ENCODE assay signal across 8 mouse cellular contexts in genomic region chr12:99885282-99885901, GRCm38 (mm10). TPM values are rescaled to one million over a fixed set of nuclear protein-coding genes. Genes with fewer than 3 reads are reported as not detected.
DNase-seq lines count a peak whose midpoint lies in the region; TF ChIP-seq lines count a peak whose summit lies in the region.

No protein-coding gene starts in this region.

- intact Hi-C loops in left cerebral cortex, adult 2 months (cut with DNase I), result no loop called here

- no peak for DNase-seq in left cerebral cortex, adult 2 months (ENCODE audit: extremely low spot score in 1 of 2, low spot score in 2 of 2)
- DNase-seq in left cerebral cortex, adult 9 months (ENCODE audit: low spot score in 2 of 2), result no peak
- DNase-seq in embryonic facial prominence, embryonic 10.5 days (ENCODE audit: low spot score), result no peak
- DNase-seq in limb, embryonic 10.5 days (ENCODE audit: low spot score), result no peak
- peak; percentile 32 for DNase-seq in retina, embryonic 14.5 days (ENCODE audit: low spot score)
- DNase-seq in gastrocnemius, postnatal 10 days, result no peak
- no peak for DNase-seq in cerebellum, adult 9-11 months
- DNase-seq in adrenal gland, postnatal 25 days, result no peak

- H3K4me1 ChIP-seq in embryonic facial prominence, embryonic 10.5 days, result peaks cover 22% of the 10 kb centered on the region
- peaks cover 31% of the 10 kb centered on the region for H3K4me1 ChIP-seq in limb, embryonic 10.5 days

- H3K9me3 ChIP-seq in embryonic facial prominence, embryonic 10.5 days, result no peaks in the 10 kb centered on the region
- no peaks in the 10 kb centered on the region for H3K9me3 ChIP-seq in limb, embryonic 10.5 days (replicated peaks)

- peak overlapping the region; percentile 69 for H3K4me3 ChIP-seq in left cerebral cortex, adult 2 months
- peak overlapping the region; percentile 84 for H3K4me3 ChIP-seq in embryonic facial prominence, embryonic 10.5 days
- peak overlapping the region; percentile 87 for H3K4me3 ChIP-seq in limb, embryonic 10.5 days

- no peak overlapping the region for H3K27ac ChIP-seq in left cerebral cortex, adult 2 months
- H3K27ac ChIP-seq in embryonic facial prominence, embryonic 10.5 days (replicated peaks), result peak overlapping the region; percentile 95
- peak overlapping the region; percentile 99 for H3K27ac ChIP-seq in limb, embryonic 10.5 days

- no peak for TF ChIP-seq CTCF in left cerebral cortex, adult 2 months (IDR thresholded peaks at IDR 0.05)

- 45% methylated on average over 8 of the region's 8 CpGs for WGBS in embryonic facial prominence, embryonic 10.5 days
- WGBS in limb, embryonic 10.5 days, result 59% methylated on average over 8 of the region's 8 CpGs

- H3K36me3 ChIP-seq in embryonic facial prominence, embryonic 10.5 days (replicated peaks), result peaks cover 20% of the 10 kb centered on the region
- H3K36me3 ChIP-seq in limb, embryonic 10.5 days, result peaks cover 17% of the 10 kb centered on the region

- H3K27me3 ChIP-seq in embryonic facial prominence, embryonic 10.5 days (replicated peaks; ENCODE audit: low read depth, poor library complexity, severe bottlenecking), result no peaks in the 10 kb centered on the region
- H3K27me3 ChIP-seq in limb, embryonic 10.5 days (ENCODE audit: low read depth, poor library complexity, severe bottlenecking), result no peaks in the 10 kb centered on the region

RNA-seq across cellular contexts. Expression of gene Tdp1, which starts 1.1 kb away (rescaled TPM):
- 10 to 100 TPM; 24.6 to 26.4 TPM for total RNA-seq in left cerebral cortex, adult 2 months (2021)
- 81.1 and 84.4 TPM in 2 replicates for polyA plus RNA-seq in embryonic facial prominence, embryonic 10.5 days (2016; fragmentation: Nextera tagmentation; extraction: Ambion mirVana)
- polyA plus RNA-seq in limb, embryonic 10.5 days (2016; fragmentation: Nextera tagmentation; extraction: Ambion mirVana), result 80.3 and 88.2 TPM in 2 replicates
- total RNA-seq in gastrocnemius, postnatal 10 days (2021), result 10 to 100 TPM in 1 of 2 experiments, 1 to 10 TPM in 1; 7.8 to 11.9 TPM
- total RNA-seq in adrenal gland, postnatal 25 days (2021), result 15.8 and 18.6 TPM in 2 replicates

RNA-seq across cellular contexts. Expression of gene Efcab11, which starts 1.2 kb away (rescaled TPM):
- total RNA-seq in left cerebral cortex, adult 2 months (2021), result under 1 TPM; 0.26 to 0.34 TPM
- polyA plus RNA-seq in embryonic facial prominence, embryonic 10.5 days (2016; fragmentation: Nextera tagmentation; extraction: Ambion mirVana), result 20.8 and 21.6 TPM in 2 replicates
- 16.0 and 21.7 TPM in 2 replicates for polyA plus RNA-seq in limb, embryonic 10.5 days (2016; fragmentation: Nextera tagmentation; extraction: Ambion mirVana)
- total RNA-seq in gastrocnemius, postnatal 10 days (2021), result 1 to 10 TPM in 1 of 2 experiments, under 1 TPM in 1; 0.84 to 1.7 TPM
- total RNA-seq in adrenal gland, postnatal 25 days (2021), result 0.82 and 1.7 TPM in 2 replicates
